Mouse (Mus musculus): ENCODE results near the gene Tet2. TPM values are rescaled to one million over a fixed set of nuclear protein-coding genes. Genes with fewer than 3 reads are reported as not detected.
"Not testable (repeated sequence)": the region's sequence is repeated elsewhere in the genome, so short reads cannot be mapped to it uniquely, and the experiment has no call there.

Tet2 gene
- total and polyA plus RNA-seq, 3 experiments: 8.6 to 17.9 (median 14.9) TPM

DNA sequence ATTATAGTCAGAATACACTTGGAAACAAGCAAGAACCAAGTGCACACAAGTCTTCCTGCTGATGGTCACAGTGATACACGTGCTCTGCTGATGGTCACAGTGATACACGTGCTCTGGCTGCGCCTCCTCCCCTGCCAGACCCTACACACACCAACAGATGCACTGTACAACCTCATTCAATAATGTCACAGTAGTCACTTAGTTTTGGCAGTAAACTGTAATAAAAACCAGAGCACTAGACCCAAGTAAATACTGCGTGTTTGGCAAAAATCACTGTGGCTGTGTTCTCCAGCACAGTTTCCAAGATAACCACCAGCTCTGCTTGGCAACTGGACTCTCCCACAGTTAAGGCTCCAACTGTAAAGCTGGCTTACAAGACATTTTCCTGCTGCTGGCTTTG, 4.9 kb downstream of the Tet2 start:
- DNase-seq: peak in 1 of 2 experiments; percentile 40
- Histone ChIP-seq H3K9ac (ENCODE audit: low read depth, low read length) (no peak overlapping the region), H3K4me1 (ENCODE audit: control insufficient read depth, insufficient read depth, low read length) (peaks cover 4% of the 10 kb centered on the region), H3K36me3 (ENCODE audit: control insufficient read depth, insufficient read depth, low read length) (peaks cover 3% of the 10 kb centered on the region), H3K27me3 (ENCODE audit: control insufficient read depth, insufficient read depth, low read length) (no peaks in the 10 kb centered on the region), H3K4me3 (no peak overlapping the region), H3K79me2 (replicated peaks; ENCODE audit: control insufficient read depth, insufficient read depth, low read length) (peaks cover 8% of the 10 kb centered on the region), H3K27ac (no peak overlapping the region)
- TF ChIP-seq POLR2A (IDR thresholded peaks at IDR 0.05; ENCODE audit: insufficient read depth, low read depth, low read length): no peak
- no peak for TF ChIP-seq CTCF (IDR thresholded peaks at IDR 0.05)
- no peak for TF ChIP-seq EP300 (IDR thresholded peaks at IDR 0.05; ENCODE audit: insufficient read depth, low read depth, low read length)
- 39% methylated on average over 4 of the region's 4 CpGs for WGBS
- intact Hi-C loops (cut with DNase I): loop anchor here (5.0 kb wide), 2 partner anchors 228 to 1978 kb away; partner anchors contain the start of genes Papss1 and Ppa2

DNA sequence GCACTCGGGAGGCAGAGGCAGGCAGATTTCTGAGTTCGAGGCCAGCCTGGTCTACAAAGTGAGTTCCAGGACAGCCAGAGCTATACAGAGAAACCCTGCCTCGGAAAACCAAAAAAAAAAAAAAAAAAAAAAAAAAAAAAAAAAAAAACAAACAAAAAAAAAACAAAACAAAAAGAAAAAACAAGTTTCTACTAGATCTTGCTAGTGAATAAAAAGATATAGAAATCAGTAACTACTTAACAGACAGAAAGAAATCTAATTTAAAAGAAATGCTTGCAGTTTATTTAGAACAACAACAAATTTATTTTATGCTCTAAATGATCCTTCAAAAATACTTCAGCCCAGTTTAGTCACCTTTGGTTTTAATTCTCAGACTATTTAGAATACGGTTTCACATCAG, 6.4 kb downstream of the Tet2 start:
- intact Hi-C loops (cut with DNase I); H3K27me3 ChIP-seq (ENCODE audit: control insufficient read depth, insufficient read depth, low read length); DNase-seq; H3K4me3 ChIP-seq; H3K79me2 ChIP-seq (replicated peaks; ENCODE audit: control insufficient read depth, insufficient read depth, low read length); H3K9ac ChIP-seq (ENCODE audit: low read depth, low read length); H3K4me1 ChIP-seq (ENCODE audit: control insufficient read depth, insufficient read depth, low read length); H3K27ac ChIP-seq: not testable (repeated sequence)
- WGBS: 94% methylated on average over 3 of the region's 4 CpGs
- H3K36me3 ChIP-seq (ENCODE audit: control insufficient read depth, insufficient read depth, low read length): peaks cover 11% of the 10 kb centered on the region

DNA sequence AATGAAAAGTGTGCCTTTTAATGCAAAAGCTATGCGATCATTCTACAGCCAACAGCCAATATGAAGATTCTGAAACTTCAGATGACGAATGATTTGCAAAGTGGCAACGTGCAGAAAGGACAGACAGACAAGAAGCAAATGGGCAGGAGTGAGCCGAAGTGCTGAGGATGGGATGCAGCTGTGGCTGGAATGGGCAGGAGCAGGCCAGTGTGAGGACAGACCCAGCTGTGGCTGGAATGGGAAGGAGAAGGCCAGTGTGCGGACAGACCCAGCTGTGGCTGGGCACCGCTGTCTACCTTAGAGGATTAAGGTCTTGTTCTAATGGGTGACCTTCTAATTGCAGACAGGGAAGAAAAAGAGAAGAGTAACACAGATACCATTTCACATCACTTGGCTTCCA, 9.3 kb downstream of the Tet2 start:
- H3K79me2 ChIP-seq (replicated peaks; ENCODE audit: control insufficient read depth, insufficient read depth, low read length): peaks cover 5% of the 10 kb centered on the region
- no peaks in the 10 kb centered on the region for H3K27me3 ChIP-seq (ENCODE audit: control insufficient read depth, insufficient read depth, low read length)
- H3K36me3 ChIP-seq (ENCODE audit: control insufficient read depth, insufficient read depth, low read length): peaks cover 13% of the 10 kb centered on the region
- H3K4me3 ChIP-seq: no peak overlapping the region
- 79% methylated on average over 6 of the region's 6 CpGs for WGBS
- peaks cover 10% of the 10 kb centered on the region for H3K4me1 ChIP-seq (ENCODE audit: control insufficient read depth, insufficient read depth, low read length)
- no peak for DNase-seq
- TF ChIP-seq POLR2A (IDR thresholded peaks at IDR 0.05; ENCODE audit: insufficient read depth, low read depth, low read length): no peak
- TF ChIP-seq CTCF (IDR thresholded peaks at IDR 0.05): no peak
- no peak for TF ChIP-seq EP300 (IDR thresholded peaks at IDR 0.05; ENCODE audit: insufficient read depth, low read depth, low read length)
- no peak overlapping the region for H3K9ac ChIP-seq (ENCODE audit: low read depth, low read length)
- H3K27ac ChIP-seq: no peak overlapping the region
- intact Hi-C loops (cut with DNase I): no loop called here

DNA sequence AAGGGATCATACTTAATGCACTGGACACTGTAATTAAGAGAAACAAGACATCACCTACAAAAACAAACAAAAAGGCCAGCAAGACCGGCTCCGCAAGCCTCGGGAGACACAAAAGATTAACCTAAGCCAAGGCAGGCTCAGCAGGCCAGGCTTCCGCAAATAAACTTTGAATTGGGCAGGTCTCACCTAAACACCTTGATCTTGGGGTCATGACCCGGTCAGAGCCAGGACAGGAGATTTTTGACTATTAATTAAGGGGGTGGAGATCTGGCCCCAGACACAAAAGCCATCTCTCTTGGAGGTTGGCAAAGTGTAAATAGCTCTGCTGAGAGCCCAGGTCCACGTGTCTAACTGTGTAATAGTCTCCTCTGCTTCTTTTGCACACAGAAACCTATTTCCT, 10.9 kb downstream of the Tet2 start:
- Histone ChIP-seq H3K4me3 (no peak overlapping the region), H3K4me1 (ENCODE audit: control insufficient read depth, insufficient read depth, low read length) (peaks cover 8% of the 10 kb centered on the region), H3K9ac (ENCODE audit: low read depth, low read length) (no peak overlapping the region), H3K27ac (no peak overlapping the region), H3K27me3 (ENCODE audit: control insufficient read depth, insufficient read depth, low read length) (no peaks in the 10 kb centered on the region), H3K79me2 (replicated peaks; ENCODE audit: control insufficient read depth, insufficient read depth, low read length) (peaks cover 5% of the 10 kb centered on the region), H3K36me3 (ENCODE audit: control insufficient read depth, insufficient read depth, low read length) (peaks cover 13% of the 10 kb centered on the region)
- no peak for DNase-seq
- intact Hi-C loops (cut with DNase I): no loop called here
- WGBS: 29% methylated on average over 6 of the region's 6 CpGs
- no peak for TF ChIP-seq POLR2A (IDR thresholded peaks at IDR 0.05; ENCODE audit: insufficient read depth, low read depth, low read length)
- no peak for TF ChIP-seq EP300 (IDR thresholded peaks at IDR 0.05; ENCODE audit: insufficient read depth, low read depth, low read length)
- no peak for TF ChIP-seq CTCF (IDR thresholded peaks at IDR 0.05)

DNA sequence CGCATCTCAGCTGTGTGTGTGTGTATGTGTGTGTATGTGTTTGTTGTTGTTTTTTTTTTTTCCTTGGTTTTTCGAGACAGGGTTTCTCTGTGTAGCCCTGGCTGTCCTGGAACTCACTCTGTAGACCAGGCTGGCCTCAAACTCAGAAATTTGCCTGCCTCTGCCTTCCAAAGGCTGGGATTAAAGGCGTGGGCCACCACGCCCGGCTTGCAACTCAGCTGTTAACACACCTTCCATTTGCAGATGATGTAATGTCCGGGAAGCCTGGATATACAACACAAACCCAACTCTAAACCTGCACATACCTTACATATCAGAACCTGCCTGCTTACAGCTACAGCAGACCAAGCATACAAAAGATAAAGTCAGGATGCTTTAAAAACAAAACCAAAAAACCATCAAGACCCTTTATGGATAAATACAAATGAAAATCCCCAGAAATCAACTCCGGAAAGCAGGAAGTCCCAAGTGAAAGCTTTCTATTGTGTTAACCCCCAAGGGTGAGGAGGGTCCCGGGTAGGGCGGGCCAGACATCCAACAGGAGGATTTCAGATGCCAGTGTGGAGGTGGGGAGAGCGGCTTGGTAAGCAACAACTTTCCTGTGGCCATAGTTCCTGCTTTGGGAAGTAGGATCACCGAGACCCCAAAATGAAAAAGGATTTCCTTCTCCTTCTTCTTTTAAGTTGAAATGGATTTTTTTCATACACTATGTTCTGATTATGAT, 11.5 kb downstream of the Tet2 start:
- H3K4me1 ChIP-seq (ENCODE audit: control insufficient read depth, insufficient read depth, low read length): peaks cover 8% of the 10 kb centered on the region
- peaks cover 13% of the 10 kb centered on the region for H3K36me3 ChIP-seq (ENCODE audit: control insufficient read depth, insufficient read depth, low read length)
- no peak for DNase-seq
- 58% methylated on average over 11 of the region's 11 CpGs for WGBS
- H3K79me2 ChIP-seq (replicated peaks; ENCODE audit: control insufficient read depth, insufficient read depth, low read length): peaks cover 4% of the 10 kb centered on the region
- no peak overlapping the region for H3K4me3 ChIP-seq
- intact Hi-C loops (cut with DNase I): no loop called here
- H3K27me3 ChIP-seq (ENCODE audit: control insufficient read depth, insufficient read depth, low read length): no peaks in the 10 kb centered on the region
- no peak overlapping the region for H3K9ac ChIP-seq (ENCODE audit: low read depth, low read length)
- TF ChIP-seq POLR2A (IDR thresholded peaks at IDR 0.05; ENCODE audit: insufficient read depth, low read depth, low read length) (no peak), CTCF (IDR thresholded peaks at IDR 0.05) (no peak), EP300 (IDR thresholded peaks at IDR 0.05; ENCODE audit: insufficient read depth, low read depth, low read length) (no peak)
- no peak overlapping the region for H3K27ac ChIP-seq

DNA sequence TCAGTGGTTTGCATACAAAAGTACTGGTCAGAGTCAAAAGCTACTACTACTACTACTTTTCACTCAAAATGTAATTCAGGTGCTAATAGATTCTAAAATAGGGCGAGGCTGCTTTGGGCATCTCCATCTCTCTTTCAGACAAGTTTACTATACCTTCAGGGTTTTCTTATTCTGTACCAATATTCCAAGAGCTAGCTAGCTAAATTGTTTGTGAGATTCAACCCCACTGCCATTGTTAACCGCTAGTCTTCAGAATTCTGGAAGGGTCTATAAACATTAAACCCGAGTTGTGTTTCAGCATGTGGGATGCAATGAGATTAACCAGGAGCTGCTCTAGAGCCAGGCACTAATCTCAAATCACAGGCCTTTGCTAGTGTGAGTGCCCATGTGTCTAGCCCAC, 12.1 kb downstream of the Tet2 start:
- Histone ChIP-seq H3K9ac (ENCODE audit: low read depth, low read length) (no peak overlapping the region), H3K4me3 (no peak overlapping the region), H3K4me1 (ENCODE audit: control insufficient read depth, insufficient read depth, low read length) (peaks cover 8% of the 10 kb centered on the region), H3K27me3 (ENCODE audit: control insufficient read depth, insufficient read depth, low read length) (no peaks in the 10 kb centered on the region), H3K36me3 (ENCODE audit: control insufficient read depth, insufficient read depth, low read length) (peaks cover 13% of the 10 kb centered on the region), H3K27ac (no peak overlapping the region), H3K79me2 (replicated peaks; ENCODE audit: control insufficient read depth, insufficient read depth, low read length) (peaks cover 2% of the 10 kb centered on the region)
- no peak for DNase-seq
- WGBS: 85% methylated on average over 3 of the region's 3 CpGs
- intact Hi-C loops (cut with DNase I): no loop called here
- TF ChIP-seq POLR2A (IDR thresholded peaks at IDR 0.05; ENCODE audit: insufficient read depth, low read depth, low read length) (no peak), CTCF (IDR thresholded peaks at IDR 0.05) (no peak), EP300 (IDR thresholded peaks at IDR 0.05; ENCODE audit: insufficient read depth, low read depth, low read length) (no peak)

All from heart, adult 2 months (tissue).